Mouse (Mus musculus) CD4-positive, CD25-positive, alpha-beta regulatory T cell, adult 9 weeks (primary cell): Measurements from ENCODE around the gene Kctd6. TPM values are rescaled to one million over a fixed set of nuclear protein-coding genes. Genes with fewer than 3 reads are reported as not detected.

Source experiments
- polyA plus RNA-seq: library from polyadenylated mRNA; unstranded; fragments of 100-300 nt; shearing (Covaris generic); gene quantifications from one replicate; pipeline ENCODE4 v1.2.1, GENCODE M21; 2017

Gene Kctd6
- 1.4 TPM for polyA plus RNA-seq

GRCm38 (mm10) chr14:8213803-8214224 lies at the start of gene Kctd6:
Kctd6 (plus strand) TSS chr14:8214140.

GRCm38 (mm10) chr14:8172507-8173410 lies 41.2 kb upstream of the Kctd6 start, which contains the start of gene Pdhb:
Pdhb (minus strand) TSS chr14:8173025.

GRCm38 (mm10) chr14:8259166-8259565 lies 45.2 kb downstream of the Kctd6 start, which contains the start of gene Acox2:
Acox2 (minus strand) TSS chr14:8259353.

Other genes starting within 250 kb of the Kctd6 start
- 1.1 TPM for gene Dnase1l3, start 219.6 kb upstream of the Kctd6 start, polyA plus RNA-seq
- gene Abhd6, start 211.2 kb upstream of the Kctd6 start, polyA plus RNA-seq = 37.9 TPM
- 60.2 TPM for gene Rpp14, start 133.8 kb upstream of the Kctd6 start, polyA plus RNA-seq
- 26.1 TPM for gene Pxk, start 115.9 kb upstream of the Kctd6 start, polyA plus RNA-seq
- gene Pdhb, start 41.1 kb upstream of the Kctd6 start, polyA plus RNA-seq = 185 TPM
- not detected for gene Acox2, start 45.2 kb downstream of the Kctd6 start, polyA plus RNA-seq
- gene Fam107a, start 103.9 kb downstream of the Kctd6 start, polyA plus RNA-seq = not detected
- not detected for gene Oit1, start 164.6 kb downstream of the Kctd6 start, polyA plus RNA-seq